Mouse (Mus musculus) T-helper 17 cell (primary cell): ENCODE data around the gene Rnpep.

Experiments used
- in situ Hi-C, 2 experiments: fragments of 300-600 bp; cut with MboI, MseI; formaldehyde crosslinking; loops; 1 replicate in 1 of 2; 2 replicates in 1 of 2; pipeline ENCODE4 v1.15.1; 2025; ENCODE audit warnings: high pct_unique_total_duplicates in 2 of 2

Rnpep gene

DNA sequence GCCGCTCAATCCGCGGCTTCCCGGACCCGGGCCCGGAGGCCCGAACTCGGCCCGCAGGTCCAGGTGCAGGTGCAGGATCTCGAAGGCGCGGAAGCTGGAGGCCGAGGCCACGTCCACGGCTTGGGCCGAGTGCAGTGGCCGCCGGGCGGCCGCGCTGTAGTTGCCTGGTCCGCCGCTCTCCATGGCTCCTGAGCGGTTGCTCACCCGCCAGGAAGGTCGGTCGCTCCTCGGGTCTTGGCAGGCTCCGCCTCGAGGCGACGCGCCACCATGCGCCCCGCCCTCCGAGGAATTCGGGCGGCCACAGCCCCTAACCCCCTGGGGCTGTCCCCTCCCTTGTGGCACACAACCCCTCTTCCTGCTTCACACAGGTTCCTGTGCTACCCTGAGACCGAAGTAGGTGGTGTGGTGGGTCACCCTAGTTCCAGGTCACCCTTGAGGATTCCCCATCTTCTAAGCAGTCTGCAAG, at the start of gene Rnpep:
Gene Rnpep (minus strand): TSS at position 259 of the 466 bp plus-strand sequence.
- in situ Hi-C loops: no loop called here

DNA sequence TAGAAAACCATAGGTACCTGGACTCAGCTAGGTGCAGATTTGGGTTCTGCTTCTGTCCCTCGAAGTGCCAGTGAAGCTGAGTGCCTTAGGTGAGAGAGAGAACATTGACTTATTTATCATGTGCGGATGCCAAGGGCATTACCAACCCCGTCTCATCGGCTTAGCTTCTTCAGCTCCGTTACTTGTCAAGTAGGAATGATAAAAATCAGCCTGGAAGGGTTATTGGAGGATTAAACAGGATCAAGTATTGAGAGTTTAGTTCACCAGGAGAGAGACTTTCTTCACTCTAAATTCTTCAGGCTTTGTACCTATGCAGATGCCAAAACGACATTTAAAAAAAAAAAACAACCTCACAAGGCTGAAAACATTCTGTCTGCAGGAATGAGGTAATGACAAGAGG, 46.7 kb upstream of the Rnpep start:
- in situ Hi-C loops: loop anchor here in 1 of 2 experiments (10.0 kb wide), 1 partner anchor 1614 kb away; no protein-coding TSS in a partner anchor

DNA sequence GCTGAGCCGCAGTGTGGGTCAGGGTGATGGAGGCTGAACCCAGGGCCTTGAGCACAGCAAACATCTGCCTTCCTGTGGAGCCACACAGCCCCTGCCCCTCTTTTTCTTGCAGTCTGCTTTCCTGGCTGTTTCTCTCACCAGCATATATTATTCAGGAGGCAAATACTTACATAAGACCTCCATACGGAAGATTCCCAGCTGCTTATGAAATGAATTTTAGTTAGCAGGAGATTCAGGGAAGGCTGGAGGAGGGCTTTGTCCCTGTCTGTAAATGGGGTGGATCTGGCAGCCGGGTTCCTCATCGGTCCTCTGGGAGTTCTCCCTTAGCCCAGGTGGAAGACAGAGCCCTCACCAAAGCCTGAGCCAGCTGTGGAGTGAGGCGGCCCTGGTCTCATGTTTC, 44.5 kb upstream of the Rnpep start:
- in situ Hi-C loops: loop anchor here in 1 of 2 experiments (10.0 kb wide), 1 partner anchor 1444 kb away; no protein-coding TSS in a partner anchor

DNA sequence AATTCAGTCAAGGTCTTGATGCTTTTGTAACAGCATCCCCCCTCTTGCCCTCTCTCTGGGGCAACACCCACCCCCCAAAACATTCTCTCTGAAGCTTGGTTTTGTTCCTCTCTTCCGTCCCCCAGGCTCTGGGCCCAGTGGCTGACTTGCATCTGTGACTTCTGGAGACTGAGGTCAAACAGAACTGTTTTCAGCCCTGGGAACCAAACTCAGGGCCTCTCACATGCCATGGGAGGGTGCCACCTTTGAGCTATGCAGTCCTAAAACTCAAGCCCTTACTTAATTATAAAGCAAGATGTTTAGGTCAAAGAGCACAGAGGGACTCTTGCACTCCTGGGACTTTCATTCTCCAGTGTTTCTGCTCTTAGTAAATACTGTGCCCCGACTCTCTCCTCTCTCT, 42.0 kb upstream of the Rnpep start:
- in situ Hi-C loops: loop anchor here in 1 of 2 experiments (10.0 kb wide), 1 partner anchor 1441 kb away; no protein-coding TSS in a partner anchor

DNA sequence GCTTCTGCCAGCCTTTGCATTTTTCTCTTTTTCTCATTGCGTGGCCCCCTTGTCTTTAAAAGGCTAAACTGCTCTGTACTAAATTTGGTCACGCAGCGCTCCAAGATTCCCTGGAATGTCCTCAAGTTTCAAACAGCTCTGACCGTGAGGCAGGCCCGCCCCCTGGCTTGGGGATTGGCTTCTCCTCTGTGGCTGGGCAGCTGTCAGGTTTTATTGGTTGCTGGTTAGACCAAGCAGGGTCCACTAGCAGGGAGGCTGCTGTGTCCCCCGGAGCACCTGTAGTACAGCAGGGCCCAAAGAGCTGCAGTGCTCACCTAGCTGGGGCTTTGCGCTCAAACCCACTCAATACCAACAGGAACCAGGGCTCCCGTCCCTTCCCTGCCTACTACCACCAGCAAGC, 40.7 kb upstream of the Rnpep start, which contains the start of gene Lmod1:
Gene Lmod1 (plus strand): TSS at position 237 of the 400 bp plus-strand sequence.
- in situ Hi-C loops: loop anchor here in 1 of 2 experiments (10.0 kb wide), 1 partner anchor 1440 kb away; no protein-coding TSS in a partner anchor

DNA sequence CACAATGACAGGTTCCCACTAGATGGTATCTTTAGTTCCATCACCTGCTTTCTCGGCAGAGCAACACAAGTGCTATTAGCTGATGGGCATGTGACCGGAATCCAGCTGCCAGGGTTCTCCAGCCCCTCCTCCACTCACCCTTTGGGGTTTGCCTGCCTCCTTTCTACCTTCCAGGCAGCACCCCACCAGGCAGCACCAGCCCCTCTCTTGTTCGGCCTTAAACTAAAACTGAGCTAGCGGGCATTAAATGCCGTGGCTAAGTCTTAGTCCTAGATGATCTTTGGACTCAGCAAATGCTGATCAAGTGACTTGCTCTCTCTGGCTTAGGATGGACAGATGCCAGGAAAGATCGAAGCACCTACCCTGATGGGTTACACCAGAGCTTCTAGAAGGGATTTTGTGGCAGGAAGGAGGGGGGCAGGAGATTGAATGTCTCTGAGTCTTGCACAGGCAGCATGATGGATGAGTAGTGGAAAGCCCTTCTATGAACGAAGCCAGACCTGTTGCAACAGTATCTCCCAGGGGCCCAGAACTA, 39.5 kb upstream of the Rnpep start:
- in situ Hi-C loops: loop anchor here in 1 of 2 experiments (10.0 kb wide), 1 partner anchor 1439 kb away; no protein-coding TSS in a partner anchor

DNA sequence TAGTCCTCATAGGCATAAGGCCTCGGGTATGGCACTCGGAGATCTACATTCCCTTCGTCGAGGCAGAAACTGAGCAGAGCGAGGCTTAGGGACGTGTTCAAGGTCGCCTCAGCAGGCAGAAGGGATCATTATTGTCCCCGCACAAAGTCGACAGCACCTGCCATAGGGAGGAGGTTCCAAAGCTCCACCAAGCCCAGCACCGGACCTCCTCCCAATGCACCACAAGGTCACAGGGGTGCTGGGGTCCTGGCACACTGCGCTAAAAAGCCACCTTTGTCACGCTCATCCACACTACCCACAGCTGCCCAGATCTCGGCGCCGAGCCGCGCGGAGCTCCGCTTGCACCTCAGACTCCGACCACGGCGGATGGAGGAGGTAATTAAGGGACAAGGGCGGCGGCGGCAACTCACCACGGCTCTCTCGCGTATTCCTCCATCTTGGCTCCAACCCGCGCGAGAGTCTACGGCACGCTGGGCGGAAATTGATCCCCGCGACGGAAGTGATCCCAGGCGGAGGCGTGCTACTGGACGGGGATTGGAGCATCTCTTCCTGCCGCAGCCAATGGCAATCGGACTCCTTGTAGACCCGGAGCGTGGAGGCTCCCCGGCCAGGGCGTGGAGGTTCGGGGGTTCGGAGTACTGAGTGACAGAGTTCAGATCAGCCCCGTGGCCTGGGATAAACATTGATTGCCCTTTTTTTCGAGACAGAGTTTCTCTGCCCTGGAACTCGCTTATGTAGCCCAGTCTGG, 29.6 kb upstream of the Rnpep start, which contains the start of gene Timm17a:
Gene Timm17a (minus strand): TSS at position 495 of the 748 bp plus-strand sequence.
- in situ Hi-C loops: no loop called here

DNA sequence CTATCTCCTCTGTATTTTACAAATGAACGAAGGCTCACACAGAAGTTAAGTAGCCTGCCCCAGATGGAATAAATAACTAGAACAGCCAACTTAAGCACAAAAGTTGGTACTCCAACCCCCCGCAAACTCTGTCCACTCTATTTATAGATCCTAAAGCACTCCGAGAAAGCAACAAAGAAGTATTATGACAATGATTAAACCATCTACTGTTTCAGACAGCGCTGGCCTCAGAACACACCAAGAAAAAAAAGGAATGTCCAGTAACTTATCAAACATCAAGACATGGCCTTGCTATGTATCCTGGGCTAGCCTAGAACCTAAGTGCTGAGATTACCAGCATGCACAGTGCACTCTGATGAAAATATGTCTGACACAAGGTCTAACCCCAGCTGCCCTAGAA, 28.3 kb upstream of the Rnpep start:
- in situ Hi-C loops: no loop called here

DNA sequence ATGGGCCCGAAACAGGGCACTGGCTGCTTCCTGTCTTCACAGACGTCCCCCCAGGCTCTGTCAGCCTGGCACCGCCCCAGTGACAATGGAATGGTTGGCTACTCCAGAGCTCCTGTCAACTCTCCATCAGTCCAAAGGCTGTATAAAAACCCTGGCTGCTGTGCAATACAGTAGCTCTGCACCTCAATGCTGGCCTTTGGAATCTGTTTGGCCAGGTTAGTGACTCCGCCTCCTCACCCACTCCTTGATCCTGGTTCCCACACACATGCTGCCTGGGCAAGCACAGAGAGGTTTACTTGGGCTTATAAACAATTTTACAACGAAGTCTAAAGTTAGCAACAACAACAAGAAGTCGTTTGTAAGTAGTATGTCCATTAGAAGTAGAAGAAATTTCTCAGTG, 27.5 kb upstream of the Rnpep start:
- in situ Hi-C loops: no loop called here

DNA sequence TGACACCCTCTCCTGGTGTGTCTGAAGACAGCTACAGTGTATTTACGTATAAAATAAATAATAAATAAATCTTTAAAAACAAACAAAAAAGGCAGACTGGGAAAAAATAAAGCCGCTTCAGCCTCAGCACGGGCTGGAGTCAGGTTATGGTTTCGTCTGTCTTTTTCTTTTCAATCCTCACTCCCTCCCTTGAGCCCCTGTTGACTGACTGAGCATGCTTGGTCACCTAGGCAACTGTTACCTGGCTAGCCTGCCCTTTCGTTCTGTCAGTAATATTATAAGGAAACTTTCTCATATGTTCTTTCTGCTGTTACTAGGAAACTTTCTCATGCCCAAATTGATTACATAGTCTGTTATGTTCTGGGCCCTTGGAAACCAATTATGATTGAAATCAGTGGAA, 7.0 kb upstream of the Rnpep start:
- in situ Hi-C loops: no loop called here

DNA sequence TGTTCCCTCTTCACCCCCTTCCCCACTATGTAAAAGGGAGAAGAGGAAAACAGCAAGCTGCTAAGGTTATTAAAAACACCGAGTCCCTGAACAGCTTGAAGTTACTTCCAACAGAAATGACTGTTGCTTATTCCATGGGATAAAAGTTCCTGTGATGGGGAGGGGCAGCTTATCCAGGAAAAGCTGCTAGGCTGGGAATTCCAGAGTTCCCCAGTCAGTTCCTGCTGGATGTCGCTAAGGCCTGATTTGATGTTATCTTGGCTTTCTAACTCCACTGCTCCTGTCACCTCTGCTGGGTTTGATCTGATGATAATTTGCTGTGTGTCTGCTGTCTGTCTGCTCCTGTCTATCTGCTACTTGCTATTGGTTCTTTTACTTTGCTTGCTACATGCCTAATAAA, 2.4 kb upstream of the Rnpep start:
- in situ Hi-C loops: no loop called here

DNA sequence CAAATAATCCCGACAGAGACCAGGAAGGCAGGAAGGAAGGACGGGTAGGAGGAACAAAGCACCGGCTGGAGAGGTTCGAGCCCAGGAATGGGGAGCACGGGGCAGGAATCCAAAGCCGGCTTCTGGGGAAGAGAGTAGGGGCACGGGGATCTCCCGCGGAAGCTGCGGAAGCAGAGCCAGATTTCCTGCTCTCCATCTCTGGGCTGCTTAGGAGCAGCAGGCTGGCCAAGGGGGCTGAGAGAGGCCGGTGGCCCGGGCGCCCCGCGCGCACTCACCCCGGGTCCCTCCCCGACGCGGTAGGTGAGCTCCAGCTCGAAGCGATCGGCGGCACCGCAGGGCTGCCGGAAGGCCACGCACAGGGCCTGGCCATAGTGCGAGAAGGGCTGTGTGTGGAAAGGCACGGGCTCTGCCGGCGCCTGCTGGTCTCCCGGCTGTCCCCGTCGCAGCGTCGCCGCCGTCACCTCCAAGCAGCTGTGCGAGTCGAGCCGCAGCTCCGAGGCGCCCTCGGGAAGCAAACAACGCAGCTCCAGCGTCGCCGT, 528 bp downstream of the Rnpep start:
- in situ Hi-C loops: no loop called here

DNA sequence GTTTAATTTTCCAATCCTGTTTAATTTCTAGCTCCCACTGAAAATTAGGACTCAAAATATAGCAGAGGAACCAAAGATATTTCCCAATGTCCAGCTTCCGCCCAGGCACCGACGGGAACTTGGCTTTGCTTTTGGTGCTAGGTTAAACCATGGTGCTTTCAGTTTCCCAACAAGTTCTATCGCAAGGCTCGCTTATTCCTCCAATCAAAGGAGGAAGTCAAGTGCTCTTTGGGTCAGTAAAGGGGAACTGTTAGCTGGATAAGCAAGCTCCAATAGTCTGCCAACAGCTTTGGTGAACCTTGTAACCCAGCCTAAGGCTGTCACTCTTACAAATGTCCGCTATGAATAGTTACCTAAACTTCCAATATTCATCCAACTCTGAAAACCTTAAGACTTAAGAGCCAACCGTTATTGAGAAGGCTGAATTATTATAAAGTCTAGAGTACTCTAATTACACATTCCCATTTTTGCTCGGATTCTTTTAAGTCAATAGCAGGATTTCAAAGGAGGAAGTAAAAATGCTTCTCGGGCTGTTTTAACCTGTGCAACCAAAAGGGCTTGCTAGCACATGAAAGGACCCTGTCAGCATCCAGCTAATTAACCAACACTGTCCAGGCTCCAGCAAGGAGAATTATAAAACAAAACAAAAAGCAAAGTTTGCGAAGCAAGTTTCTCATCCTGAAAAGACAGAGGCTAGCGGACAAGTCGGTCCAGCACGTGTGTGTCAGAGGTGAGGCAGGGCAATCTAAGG, 1.2 kb downstream of the Rnpep start:
- in situ Hi-C loops: no loop called here

DNA sequence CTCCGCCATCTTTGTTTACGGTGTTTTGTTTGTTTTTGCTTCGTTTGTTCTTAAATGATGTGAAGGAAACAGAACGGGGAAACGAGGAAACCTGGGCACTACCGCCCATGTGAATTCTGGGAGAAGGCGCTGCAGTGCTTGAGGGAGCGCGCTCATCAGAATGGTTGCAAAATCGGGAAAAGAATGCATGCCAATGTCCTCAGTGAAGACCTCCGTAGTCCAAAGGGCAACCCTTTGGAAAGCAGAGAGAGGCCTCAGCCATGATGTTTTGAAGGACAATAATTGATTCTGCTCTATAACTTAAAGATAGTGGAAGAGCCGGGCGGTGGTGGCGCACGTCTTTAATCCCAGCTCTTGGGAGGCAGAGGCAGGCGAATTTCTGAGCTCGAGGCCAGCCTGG, 2.0 kb downstream of the Rnpep start:
- in situ Hi-C loops: no loop called here

DNA sequence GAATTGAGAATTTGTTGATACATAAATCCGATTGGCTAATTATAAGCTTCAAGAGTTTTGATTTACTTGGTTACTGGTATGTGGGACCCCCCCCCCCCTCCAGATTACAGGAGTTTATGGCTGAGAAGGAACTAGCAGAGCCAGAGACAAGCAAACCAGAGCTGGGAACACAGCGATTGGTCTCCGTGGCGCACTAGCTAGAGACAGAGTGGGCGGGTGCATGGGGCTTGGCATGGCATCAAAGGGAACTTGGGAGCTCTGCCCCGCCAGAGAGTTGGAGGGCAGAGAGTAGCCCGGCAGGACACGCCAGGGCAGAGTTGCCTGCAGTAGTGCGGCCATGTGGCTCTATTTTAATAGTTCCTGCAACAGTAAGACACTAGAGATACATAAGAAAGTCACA, 3.2 kb downstream of the Rnpep start:
- in situ Hi-C loops: no loop called here

DNA sequence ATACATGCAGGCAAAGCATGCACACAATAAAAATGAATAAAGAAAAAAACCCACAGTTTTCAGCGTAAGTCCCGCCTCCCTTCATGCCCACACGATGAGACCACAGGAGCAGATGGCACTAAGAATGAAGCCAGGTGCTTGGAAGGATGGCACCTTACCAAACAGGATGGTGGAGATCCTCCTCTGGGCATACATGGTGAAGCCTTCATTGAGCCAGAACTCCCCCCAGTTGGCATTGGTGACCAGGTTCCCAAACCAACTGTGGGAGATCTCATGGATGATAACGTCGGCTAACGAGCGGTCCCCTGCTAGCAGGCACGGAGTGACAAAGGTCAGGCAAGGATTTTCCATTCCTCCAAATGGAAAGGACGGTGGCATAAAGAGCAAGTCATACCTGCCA, 12.5 kb downstream of the Rnpep start:
- in situ Hi-C loops: loop anchor here in 1 of 2 experiments (5.0 to 10.0 kb wide), 2 partner anchors 119 to 337 kb away; no protein-coding TSS in a partner anchor

DNA sequence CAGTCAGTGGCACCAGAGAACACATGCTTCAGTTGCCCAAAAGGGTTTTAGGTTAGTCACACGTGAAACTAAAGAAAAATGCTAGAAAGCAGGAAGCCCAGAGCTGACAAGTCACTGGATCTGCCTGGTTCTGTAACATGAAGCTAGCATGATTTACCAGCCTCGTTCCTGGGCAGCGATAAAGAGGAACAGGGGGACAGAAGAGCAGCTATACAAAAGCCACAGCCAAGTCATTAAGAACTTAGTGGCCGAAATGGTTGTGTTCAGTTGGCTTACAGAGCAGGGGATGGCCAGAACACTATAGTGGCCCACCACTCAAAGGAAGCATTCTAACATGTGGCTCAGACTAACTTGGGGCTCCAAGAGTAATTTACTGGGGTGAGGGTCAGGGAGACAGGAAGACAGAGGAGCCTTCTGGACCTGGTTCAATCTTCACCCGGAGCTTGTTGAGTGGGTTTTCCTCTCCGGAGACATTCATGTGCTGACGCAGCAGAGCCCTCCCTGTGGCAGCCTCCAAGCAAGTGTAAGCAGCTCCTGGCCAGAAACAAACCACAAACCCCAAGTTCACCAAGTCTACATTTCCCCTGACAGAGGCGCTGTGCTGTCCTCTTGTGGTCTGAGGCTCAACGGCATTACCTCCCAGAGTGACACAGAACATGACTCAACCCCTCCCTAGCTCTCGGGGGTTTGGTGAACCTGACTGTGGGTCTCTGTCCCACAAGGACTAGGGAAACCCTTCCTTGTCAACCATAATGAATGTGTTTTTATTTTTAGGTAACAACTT, 16.0 kb downstream of the Rnpep start:
- in situ Hi-C loops: no loop called here

DNA sequence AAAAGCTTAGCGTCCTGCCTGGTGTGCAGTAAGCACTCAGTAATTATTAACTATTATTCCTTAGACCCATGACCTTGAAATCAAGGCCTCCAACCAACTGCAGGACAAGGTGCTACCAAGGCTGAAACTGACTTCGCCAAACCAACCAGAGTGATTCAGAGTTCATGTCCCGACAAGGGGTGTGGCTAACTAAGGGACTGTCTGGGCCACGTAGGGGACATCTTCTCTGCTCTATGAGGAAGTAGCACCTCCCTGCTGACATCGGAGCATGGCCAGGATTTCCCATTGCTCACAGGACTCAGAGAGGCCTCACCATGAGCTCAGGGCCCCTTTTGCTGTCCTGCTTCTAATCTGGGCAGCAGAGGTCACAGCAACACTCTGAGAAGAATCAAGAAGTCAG, 18.1 kb downstream of the Rnpep start:
- in situ Hi-C loops: no loop called here

DNA sequence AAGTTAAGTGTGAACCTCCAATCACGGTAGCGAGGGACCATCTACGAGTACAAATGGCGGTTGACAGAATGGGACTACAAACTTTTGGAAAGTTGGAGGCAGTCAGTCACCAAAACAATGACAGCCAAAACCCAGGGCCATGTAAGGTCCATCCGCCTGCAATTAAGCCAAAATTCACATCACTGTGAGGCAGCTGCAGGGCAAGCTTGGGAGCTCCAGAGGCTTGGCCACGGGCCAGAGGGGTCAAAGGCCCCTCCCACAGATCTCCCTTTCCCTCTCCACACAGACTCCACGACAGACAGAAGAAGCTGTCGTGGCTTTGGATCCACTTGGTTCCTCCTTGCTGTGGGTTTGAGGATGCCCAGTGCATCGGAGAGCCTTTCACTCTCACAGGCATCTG, 20.6 kb downstream of the Rnpep start:
- in situ Hi-C loops: no loop called here

DNA sequence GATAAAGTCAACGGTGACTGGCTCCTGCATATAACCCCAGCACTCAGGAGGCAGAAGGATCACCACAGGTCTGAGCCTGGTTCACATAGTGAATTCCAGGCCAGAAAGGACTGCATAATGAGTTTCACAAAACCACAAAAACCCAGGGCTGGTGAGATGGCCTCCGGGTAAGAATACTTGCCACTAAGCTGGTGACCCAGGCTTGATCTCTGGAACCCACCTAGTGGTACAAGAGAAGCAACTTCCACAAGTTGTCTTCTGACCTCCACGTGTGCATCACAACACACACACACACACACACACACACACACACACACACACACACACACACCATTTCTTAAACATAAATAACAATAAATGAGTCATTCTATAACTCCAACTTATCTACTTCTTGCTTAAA, 21.6 kb downstream of the Rnpep start:
- in situ Hi-C loops: no loop called here

DNA sequence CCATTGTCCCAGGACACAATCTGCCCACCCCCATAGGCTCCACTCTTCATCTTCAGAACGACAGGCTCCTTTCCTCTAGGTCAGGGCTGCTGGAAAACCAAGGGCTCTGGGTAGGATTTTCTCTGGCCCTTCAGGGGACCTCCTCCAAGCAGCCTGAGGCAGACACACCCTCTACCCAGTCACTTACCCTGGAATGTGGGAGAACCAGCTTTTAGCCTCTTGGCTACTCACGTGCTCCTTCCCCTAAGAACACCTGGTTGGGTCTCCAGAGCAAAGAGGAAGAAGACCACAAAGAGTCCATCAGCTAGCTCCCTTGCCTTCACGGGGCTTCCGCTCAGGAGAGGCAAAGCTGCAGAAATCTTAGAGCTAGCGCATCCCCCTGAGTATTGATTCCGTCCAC, 23.0 kb downstream of the Rnpep start:
- in situ Hi-C loops: no loop called here
